Mouse (Mus musculus): ENCODE measurements at regions not wholly inside any gene's neighbourhood (a gene's known extent, or its start where the extent isn't known, plus 50 kb on each side); places are given as distances from the start of the nearest gene placed in this dataset.

- Histone ChIP-seq H3K9ac (ENCODE audit: low read length) (no peak overlapping the region), H3K27me3 (ENCODE audit: control insufficient read depth, insufficient read depth, low read length) (no peaks in the 10 kb centered on the region; the same call in 1 of the 2 replicates), H3K9me3 (replicated peaks; ENCODE audit: control insufficient read depth, low read length) (no peaks in the 10 kb centered on the region), H3K4me1 (ENCODE audit: control insufficient read depth, insufficient read depth, low read length) (peaks cover 5% of the 10 kb centered on the region; the same call in 1 of the 2 replicates), H3K27ac (ENCODE audit: low read length) (no peak overlapping the region), H3K4me3 (ENCODE audit: low read length) (no peak overlapping the region), H3K36me3 (ENCODE audit: control insufficient read depth, insufficient read depth) (no peaks in the 10 kb centered on the region), H3K4me2 (ENCODE audit: low read depth, low read length) (no peak overlapping the region)
- WGBS: 91% methylated on average over 2 of the region's 2 CpGs
- no peak for ATAC-seq (replicated peaks; ENCODE audit: extremely low read depth, insufficient read depth, low FRiP score)
Observed at GRCm38 (mm10) chr12:32683375-32683774, 136.0 kb upstream of the Nampt start.

- Histone ChIP-seq H3K4me1 (ENCODE audit: control insufficient read depth, insufficient read depth, low read length) (no peaks in the 10 kb centered on the region), H3K27me3 (ENCODE audit: control insufficient read depth, insufficient read depth, low read length) (no peaks in the 10 kb centered on the region; the same call in 1 of the 2 replicates), H3K4me3 (ENCODE audit: low read length) (no peak overlapping the region), H3K27ac (ENCODE audit: low read length) (no peak overlapping the region), H3K4me2 (ENCODE audit: low read depth, low read length) (no peak overlapping the region), H3K36me3 (ENCODE audit: control insufficient read depth, insufficient read depth) (no peaks in the 10 kb centered on the region), H3K9ac (ENCODE audit: low read length) (no peak overlapping the region), H3K9me3 (replicated peaks; ENCODE audit: control insufficient read depth, low read length) (no peaks in the 10 kb centered on the region)
- WGBS: 83% methylated on average over 7 of the region's 7 CpGs
- no peak for ATAC-seq (replicated peaks; ENCODE audit: extremely low read depth, insufficient read depth, low FRiP score)
Observed at GRCm38 (mm10) chr12:32685788-32686385, 133.5 kb upstream of the Nampt start.

- Histone ChIP-seq H3K36me3 (ENCODE audit: control insufficient read depth, insufficient read depth) (no peaks in the 10 kb centered on the region), H3K27ac (ENCODE audit: low read length) (no peak overlapping the region), H3K27me3 (ENCODE audit: control insufficient read depth, insufficient read depth, low read length) (no peaks in the 10 kb centered on the region), H3K4me2 (ENCODE audit: low read depth, low read length) (no peak overlapping the region), H3K4me3 (ENCODE audit: low read length) (no peak overlapping the region), H3K9ac (ENCODE audit: low read length) (no peak overlapping the region), H3K9me3 (replicated peaks; ENCODE audit: control insufficient read depth, low read length) (no peaks in the 10 kb centered on the region), H3K4me1 (ENCODE audit: control insufficient read depth, insufficient read depth, low read length) (no peaks in the 10 kb centered on the region)
- ATAC-seq (replicated peaks; ENCODE audit: extremely low read depth, insufficient read depth, low FRiP score): no peak
- WGBS: 72% methylated on average over 4 of the region's 4 CpGs
Observed at GRCm38 (mm10) chr12:32689361-32689760, 130.0 kb upstream of the Nampt start.

- WGBS: 74% methylated on average over 2 of the region's 2 CpGs
- Histone ChIP-seq H3K4me3 (ENCODE audit: low read length) (no peak overlapping the region), H3K9ac (ENCODE audit: low read length) (no peak overlapping the region), H3K36me3 (ENCODE audit: control insufficient read depth, insufficient read depth) (no peaks in the 10 kb centered on the region), H3K4me1 (ENCODE audit: control insufficient read depth, insufficient read depth, low read length) (no peaks in the 10 kb centered on the region), H3K27me3 (ENCODE audit: control insufficient read depth, insufficient read depth, low read length) (no peaks in the 10 kb centered on the region), H3K9me3 (replicated peaks; ENCODE audit: control insufficient read depth, low read length) (no peaks in the 10 kb centered on the region), H3K27ac (ENCODE audit: low read length) (no peak overlapping the region), H3K4me2 (ENCODE audit: low read depth, low read length) (no peak overlapping the region)
- ATAC-seq (replicated peaks; ENCODE audit: extremely low read depth, insufficient read depth, low FRiP score): no peak
Observed at GRCm38 (mm10) chr12:32690096-32690495, 129.2 kb upstream of the Nampt start.

- WGBS: 52% methylated on average over 8 of the region's 8 CpGs
- ATAC-seq (replicated peaks; ENCODE audit: extremely low read depth, insufficient read depth, low FRiP score): no peak
Observed at GRCm38 (mm10) chr12:32692081-32692819, 127.1 kb upstream of the Nampt start.

GRCm38 (mm10) chr12:32692962-32693361, 126.4 kb upstream of the Nampt start:
- Histone ChIP-seq H3K27ac (ENCODE audit: low read length) (no peak overlapping the region), H3K36me3 (ENCODE audit: control insufficient read depth, insufficient read depth) (no peaks in the 10 kb centered on the region), H3K9ac (ENCODE audit: low read length) (no peak overlapping the region), H3K4me2 (ENCODE audit: low read depth, low read length) (no peak overlapping the region), H3K27me3 (ENCODE audit: control insufficient read depth, insufficient read depth, low read length) (no peaks in the 10 kb centered on the region), H3K4me1 (ENCODE audit: control insufficient read depth, insufficient read depth, low read length) (no peaks in the 10 kb centered on the region), H3K9me3 (replicated peaks; ENCODE audit: control insufficient read depth, low read length) (no peaks in the 10 kb centered on the region), H3K4me3 (ENCODE audit: low read length) (no peak overlapping the region)
- ATAC-seq (replicated peaks; ENCODE audit: extremely low read depth, insufficient read depth, low FRiP score): no peak
- WGBS: 74% methylated on average over 7 of the region's 7 CpGs

More at GRCm38 (mm10) chr12:32692081-32692819, 127.1 kb upstream of the Nampt start:
- Histone ChIP-seq H3K9ac (ENCODE audit: low read length) (no peak overlapping the region), H3K4me1 (ENCODE audit: control insufficient read depth, insufficient read depth, low read length) (no peaks in the 10 kb centered on the region), H3K36me3 (ENCODE audit: control insufficient read depth, insufficient read depth) (no peaks in the 10 kb centered on the region), H3K27me3 (ENCODE audit: control insufficient read depth, insufficient read depth, low read length) (no peaks in the 10 kb centered on the region), H3K9me3 (replicated peaks; ENCODE audit: control insufficient read depth, low read length) (no peaks in the 10 kb centered on the region), H3K27ac (ENCODE audit: low read length) (no peak overlapping the region), H3K4me3 (ENCODE audit: low read length) (no peak overlapping the region), H3K4me2 (ENCODE audit: low read depth, low read length) (no peak overlapping the region)

GRCm38 (mm10) chr12:32693678-32694077, 125.7 kb upstream of the Nampt start:
- WGBS: 62% methylated on average over 1 of the region's 1 CpGs
- Histone ChIP-seq H3K4me1 (ENCODE audit: control insufficient read depth, insufficient read depth, low read length) (no peaks in the 10 kb centered on the region), H3K27me3 (ENCODE audit: control insufficient read depth, insufficient read depth, low read length) (no peaks in the 10 kb centered on the region)

GRCm38 (mm10) chr12:32696832-32697231, 122.5 kb upstream of the Nampt start:
- Histone ChIP-seq H3K4me1 (ENCODE audit: control insufficient read depth, insufficient read depth, low read length) (no peaks in the 10 kb centered on the region), H3K27ac (ENCODE audit: low read length) (no peak overlapping the region), H3K36me3 (ENCODE audit: control insufficient read depth, insufficient read depth) (no peaks in the 10 kb centered on the region), H3K4me3 (ENCODE audit: low read length) (no peak overlapping the region), H3K27me3 (ENCODE audit: control insufficient read depth, insufficient read depth, low read length) (no peaks in the 10 kb centered on the region), H3K4me2 (ENCODE audit: low read depth, low read length) (no peak overlapping the region), H3K9me3 (replicated peaks; ENCODE audit: control insufficient read depth, low read length) (no peaks in the 10 kb centered on the region), H3K9ac (ENCODE audit: low read length) (no peak overlapping the region)
- no peak for ATAC-seq (replicated peaks; ENCODE audit: extremely low read depth, insufficient read depth, low FRiP score)
- WGBS: 79% methylated on average over 2 of the region's 2 CpGs

More at GRCm38 (mm10) chr12:32693678-32694077, 125.7 kb upstream of the Nampt start:
- Histone ChIP-seq H3K36me3 (ENCODE audit: control insufficient read depth, insufficient read depth) (no peaks in the 10 kb centered on the region), H3K4me3 (ENCODE audit: low read length) (no peak overlapping the region), H3K9me3 (replicated peaks; ENCODE audit: control insufficient read depth, low read length) (no peaks in the 10 kb centered on the region), H3K4me2 (ENCODE audit: low read depth, low read length) (no peak overlapping the region), H3K9ac (ENCODE audit: low read length) (no peak overlapping the region), H3K27ac (ENCODE audit: low read length) (no peak overlapping the region)
- ATAC-seq (replicated peaks; ENCODE audit: extremely low read depth, insufficient read depth, low FRiP score): no peak

- Histone ChIP-seq H3K4me2 (ENCODE audit: low read depth, low read length) (no peak overlapping the region), H3K9ac (ENCODE audit: low read length) (no peak overlapping the region), H3K4me3 (ENCODE audit: low read length) (no peak overlapping the region), H3K27me3 (ENCODE audit: control insufficient read depth, insufficient read depth, low read length) (no peaks in the 10 kb centered on the region), H3K4me1 (ENCODE audit: control insufficient read depth, insufficient read depth, low read length) (no peaks in the 10 kb centered on the region), H3K36me3 (ENCODE audit: control insufficient read depth, insufficient read depth) (no peaks in the 10 kb centered on the region), H3K9me3 (replicated peaks; ENCODE audit: control insufficient read depth, low read length) (no peaks in the 10 kb centered on the region), H3K27ac (ENCODE audit: low read length) (no peak overlapping the region)
- no peak for ATAC-seq (replicated peaks; ENCODE audit: extremely low read depth, insufficient read depth, low FRiP score)
- WGBS: 82% methylated on average over 10 of the region's 10 CpGs
Observed at GRCm38 (mm10) chr12:32709188-32709587, 110.2 kb upstream of the Nampt start.

Data from heart, embryonic 16.5 days (tissue).